Mouse (Mus musculus): ENCODE results near the gene Plcd1. TPM values are rescaled to one million over a fixed set of nuclear protein-coding genes. Genes with fewer than 3 reads are reported as not detected.
A peak's percentile ranks its signal among the peaks of the same experiment; 100 is the strongest.

The Plcd1 gene
- polyA plus RNA-seq, 1 experiment: 55.3 TPM

GRCm38 (mm10) chr9:119080040-119080675 is 13.1 kb downstream of the Plcd1 start:
- peaks cover 49% of the 10 kb centered on the region for H3K4me1 ChIP-seq (ENCODE audit: control insufficient read depth, insufficient read depth, insufficient read length, low read length)
- WGBS: 33% methylated on average over 5 of the region's 5 CpGs
- TF ChIP-seq POLR2A (IDR thresholded peaks at IDR 0.05; ENCODE audit: low read depth, low read length) (no peak), CTCF (IDR thresholded peaks at IDR 0.05; ENCODE audit: extremely low read depth, insufficient read length, insufficient replicate concordance, low read depth, low read length) (no peak)
- no peaks in the 10 kb centered on the region for H3K27me3 ChIP-seq (ENCODE audit: control insufficient read depth, insufficient read depth, low read length)
- peak overlapping the region; percentile 95 for H3K27ac ChIP-seq (ENCODE audit: insufficient read depth, low read depth, low read length)
- H3K36me3 ChIP-seq (ENCODE audit: control insufficient read depth, insufficient read depth, low read length): peaks cover 5% of the 10 kb centered on the region; the same call in 1 of the 2 replicates
- no peak overlapping the region for H3K4me3 ChIP-seq (ENCODE audit: low read depth, low read length)

GRCm38 (mm10) chr9:119075685-119076084 is 17.6 kb downstream of the Plcd1 start:
- Histone ChIP-seq H3K4me3 (ENCODE audit: low read depth, low read length) (no peak overlapping the region), H3K36me3 (ENCODE audit: control insufficient read depth, insufficient read depth, low read length) (peaks cover 27% of the 10 kb centered on the region), H3K27ac (ENCODE audit: insufficient read depth, low read depth, low read length) (peak overlapping the region; percentile 69), H3K27me3 (ENCODE audit: control insufficient read depth, insufficient read depth, low read length) (no peaks in the 10 kb centered on the region), H3K4me1 (ENCODE audit: control insufficient read depth, insufficient read depth, insufficient read length, low read length) (peaks cover 26% of the 10 kb centered on the region)
- WGBS: 56% methylated on average over 16 of the region's 16 CpGs
- TF ChIP-seq CTCF (IDR thresholded peaks at IDR 0.05; ENCODE audit: extremely low read depth, insufficient read length, insufficient replicate concordance, low read depth, low read length) (no peak), POLR2A (IDR thresholded peaks at IDR 0.05; ENCODE audit: low read depth, low read length) (no peak)

- Histone ChIP-seq H3K27ac (ENCODE audit: insufficient read depth, low read depth, low read length) (no peak overlapping the region), H3K36me3 (ENCODE audit: control insufficient read depth, insufficient read depth, low read length) (peaks cover 24% of the 10 kb centered on the region), H3K4me3 (ENCODE audit: low read depth, low read length) (no peak overlapping the region), H3K4me1 (ENCODE audit: control insufficient read depth, insufficient read depth, insufficient read length, low read length) (peaks cover 17% of the 10 kb centered on the region), H3K27me3 (ENCODE audit: control insufficient read depth, insufficient read depth, low read length) (no peaks in the 10 kb centered on the region)
- TF ChIP-seq CTCF (IDR thresholded peaks at IDR 0.05; ENCODE audit: extremely low read depth, insufficient read length, insufficient replicate concordance, low read depth, low read length) (no peak), POLR2A (IDR thresholded peaks at IDR 0.05; ENCODE audit: low read depth, low read length) (no peak)
- 77% methylated on average over 15 of the region's 15 CpGs for WGBS
Observed at GRCm38 (mm10) chr9:119073184-119073895, 20.0 kb downstream of the Plcd1 start.

GRCm38 (mm10) chr9:119071786-119072185 is 21.5 kb downstream of the Plcd1 start:
- H3K4me1 ChIP-seq (ENCODE audit: control insufficient read depth, insufficient read depth, insufficient read length, low read length): peaks cover 23% of the 10 kb centered on the region
- TF ChIP-seq CTCF (IDR thresholded peaks at IDR 0.05; ENCODE audit: extremely low read depth, insufficient read length, insufficient replicate concordance, low read depth, low read length): no peak
- no peak for TF ChIP-seq POLR2A (IDR thresholded peaks at IDR 0.05; ENCODE audit: low read depth, low read length)
- H3K36me3 ChIP-seq (ENCODE audit: control insufficient read depth, insufficient read depth, low read length): peaks cover 24% of the 10 kb centered on the region
- no peaks in the 10 kb centered on the region for H3K27me3 ChIP-seq (ENCODE audit: control insufficient read depth, insufficient read depth, low read length)
- 71% methylated on average over 9 of the region's 9 CpGs for WGBS
- no peak overlapping the region for H3K4me3 ChIP-seq (ENCODE audit: low read depth, low read length)
- no peak overlapping the region for H3K27ac ChIP-seq (ENCODE audit: insufficient read depth, low read depth, low read length)

GRCm38 (mm10) chr9:119070173-119070825 is 23.0 kb downstream of the Plcd1 start:
- H3K4me3 ChIP-seq (ENCODE audit: low read depth, low read length): no peak overlapping the region
- no peak for TF ChIP-seq CTCF (IDR thresholded peaks at IDR 0.05; ENCODE audit: extremely low read depth, insufficient read length, insufficient replicate concordance, low read depth, low read length)
- TF ChIP-seq POLR2A (IDR thresholded peaks at IDR 0.05; ENCODE audit: low read depth, low read length): no peak
- WGBS: 77% methylated on average over 13 of the region's 13 CpGs
- H3K27ac ChIP-seq (ENCODE audit: insufficient read depth, low read depth, low read length): no peak overlapping the region
- peaks cover 24% of the 10 kb centered on the region for H3K36me3 ChIP-seq (ENCODE audit: control insufficient read depth, insufficient read depth, low read length)
- no peaks in the 10 kb centered on the region for H3K27me3 ChIP-seq (ENCODE audit: control insufficient read depth, insufficient read depth, low read length)
- H3K4me1 ChIP-seq (ENCODE audit: control insufficient read depth, insufficient read depth, insufficient read length, low read length): peaks cover 10% of the 10 kb centered on the region

- peaks cover 8% of the 10 kb centered on the region for H3K4me1 ChIP-seq (ENCODE audit: control insufficient read depth, insufficient read depth, insufficient read length, low read length)
- WGBS: 45% methylated on average over 11 of the region's 11 CpGs
- H3K27me3 ChIP-seq (ENCODE audit: control insufficient read depth, insufficient read depth, low read length): no peaks in the 10 kb centered on the region
- no peak overlapping the region for H3K27ac ChIP-seq (ENCODE audit: insufficient read depth, low read depth, low read length)
- TF ChIP-seq POLR2A (IDR thresholded peaks at IDR 0.05; ENCODE audit: low read depth, low read length) (no peak; the same call in 1 of the 2 replicates), CTCF (IDR thresholded peaks at IDR 0.05; ENCODE audit: extremely low read depth, insufficient read length, insufficient replicate concordance, low read depth, low read length) (no peak)
- H3K36me3 ChIP-seq (ENCODE audit: control insufficient read depth, insufficient read depth, low read length): peaks cover 12% of the 10 kb centered on the region
- H3K4me3 ChIP-seq (ENCODE audit: low read depth, low read length): no peak overlapping the region
Observed at GRCm38 (mm10) chr9:119068266-119068665, 25.0 kb downstream of the Plcd1 start.

- Histone ChIP-seq H3K27ac (ENCODE audit: insufficient read depth, low read depth, low read length) (no peak overlapping the region), H3K4me3 (ENCODE audit: low read depth, low read length) (no peak overlapping the region), H3K36me3 (ENCODE audit: control insufficient read depth, insufficient read depth, low read length) (peaks cover 9% of the 10 kb centered on the region), H3K4me1 (ENCODE audit: control insufficient read depth, insufficient read depth, insufficient read length, low read length) (peaks cover 8% of the 10 kb centered on the region), H3K27me3 (ENCODE audit: control insufficient read depth, insufficient read depth, low read length) (no peaks in the 10 kb centered on the region)
- WGBS: 2% methylated on average over 6 of the region's 6 CpGs
- TF ChIP-seq CTCF (IDR thresholded peaks at IDR 0.05; ENCODE audit: extremely low read depth, insufficient read length, insufficient replicate concordance, low read depth, low read length) (peak; percentile 97; the same call in 1 of the 2 replicates), POLR2A (IDR thresholded peaks at IDR 0.05; ENCODE audit: low read depth, low read length) (no peak)
Observed at GRCm38 (mm10) chr9:119067601-119068000, 25.7 kb downstream of the Plcd1 start.

Data from small intestine, adult 2 months (tissue).